ENCODE assay signal across 10 mouse cellular contexts in genomic region chr1:91321760-91322438, GRCm38 (mm10). TPM values are rescaled to one million over a fixed set of nuclear protein-coding genes. Genes with fewer than 3 reads are reported as not detected.
DNase-seq lines count a peak whose midpoint lies in the region; ATAC-seq and TF ChIP-seq lines count a peak whose summit lies in the region.
"Had no signal": no experiment of that assay in that cellular context is flagged by ENCODE, and none has a peak within 500 bp of the region (broad histone marks: within the 10 kb centered on the region; RNA-seq: fewer than 3 reads in every experiment).

TSS of gene Espnl (plus strand) at chr1:91322075.

- H3K9me3 ChIP-seq in embryonic facial prominence, embryonic 11.5 days (replicated peaks; ENCODE audit: control insufficient read depth, low read length), result no peaks in the 10 kb centered on the region
- no peaks in the 10 kb centered on the region for H3K9me3 ChIP-seq in kidney, embryonic 16.5 days (ENCODE audit: low read length)
- no peaks in the 10 kb centered on the region for H3K9me3 ChIP-seq in stomach, embryonic 15.5 days

- peaks cover 3% of the 10 kb centered on the region; the same call in 1 of the 2 replicates for H3K4me1 ChIP-seq in kidney, adult 2 months (ENCODE audit: control insufficient read depth, insufficient read depth, low read length)
- H3K4me1 ChIP-seq in embryonic facial prominence, embryonic 11.5 days (ENCODE audit: control insufficient read depth, insufficient read depth, low read length), result no peaks in the 10 kb centered on the region
- 0 out of 2 replicates have a peak, but pooled peaks cover 6% of the 10 kb centered on the region for H3K4me1 ChIP-seq in kidney, embryonic 16.5 days (ENCODE audit: insufficient read depth, low read length)
- H3K4me1 ChIP-seq in stomach, embryonic 15.5 days, result no peaks in the 10 kb centered on the region

- H3K4me2 ChIP-seq in embryonic facial prominence, embryonic 11.5 days (ENCODE audit: low read depth, low read length), result no peak within 1 kb of the TSS
- no peak within 1 kb of the TSS for H3K4me2 ChIP-seq in kidney, embryonic 16.5 days (replicated peaks; ENCODE audit: low read depth, low read length)
- H3K4me2 ChIP-seq in stomach, embryonic 15.5 days, result no peak within 1 kb of the TSS

- DNase-seq in kidney, adult 2 months, result peak; percentile 27
- DNase-seq in kidney, adult 11 months, result no peak
- no peak for DNase-seq in embryonic facial prominence, embryonic 11.5 days (ENCODE audit: low spot score)
- DNase-seq in right cerebral cortex, adult 2 months (ENCODE audit: low spot score in 2 of 2), result no peak
- no peak for DNase-seq in adrenal gland, postnatal 14 days
- no peak for DNase-seq in ovary, adult 18-20 months (ENCODE audit: low spot score)
- DNase-seq: adrenal gland, adult 2 months; layer of hippocampus, postnatal 36 days had no signal

- 48% methylated on average over 19 of the region's 19 CpGs for WGBS in kidney, adult 2 months
- WGBS in embryonic facial prominence, embryonic 11.5 days, result 66% methylated on average over 19 of the region's 19 CpGs
- WGBS in kidney, embryonic 16.5 days, result 54% methylated on average over 19 of the region's 19 CpGs
- WGBS in stomach, embryonic 15.5 days, result 55% methylated on average over 19 of the region's 19 CpGs

- no peak within 1 kb of the TSS for H3K27ac ChIP-seq in kidney, adult 2 months (ENCODE audit: insufficient read depth, low read depth, low read length)
- H3K27ac ChIP-seq in embryonic facial prominence, embryonic 11.5 days (replicated peaks; ENCODE audit: low read depth, low read length), result no peak within 1 kb of the TSS
- H3K27ac ChIP-seq in kidney, embryonic 16.5 days (ENCODE audit: low read length), result no peak within 1 kb of the TSS
- no peak within 1 kb of the TSS for H3K27ac ChIP-seq in stomach, embryonic 15.5 days

- no peak within 1 kb of the TSS for H3K4me3 ChIP-seq in kidney, adult 2 months (ENCODE audit: insufficient read depth, low read depth, low read length)
- H3K4me3 ChIP-seq in embryonic facial prominence, embryonic 11.5 days (ENCODE audit: low read depth, low read length), result no peak within 1 kb of the TSS
- H3K4me3 ChIP-seq in kidney, embryonic 16.5 days (ENCODE audit: low read length), result no peak within 1 kb of the TSS
- no peak within 1 kb of the TSS for H3K4me3 ChIP-seq in stomach, embryonic 15.5 days (replicated peaks)

- TF ChIP-seq POLR2A in kidney, adult 2 months (IDR thresholded peaks at IDR 0.05; ENCODE audit: low read depth, low read length), result no peak

- no peaks in the 10 kb centered on the region for H3K27me3 ChIP-seq in kidney, adult 2 months (replicated peaks; ENCODE audit: control insufficient read depth, insufficient read depth, low read length)
- no peaks in the 10 kb centered on the region for H3K27me3 ChIP-seq in embryonic facial prominence, embryonic 11.5 days (ENCODE audit: control insufficient read depth, insufficient read depth, low read length)
- H3K27me3 ChIP-seq in kidney, embryonic 16.5 days (ENCODE audit: insufficient read depth, low read length), result no peaks in the 10 kb centered on the region
- no peaks in the 10 kb centered on the region for H3K27me3 ChIP-seq in stomach, embryonic 15.5 days (replicated peaks)

- no peaks in the 10 kb centered on the region for H3K36me3 ChIP-seq in kidney, adult 2 months (ENCODE audit: control insufficient read depth, insufficient read depth, low read length)
- no peaks in the 10 kb centered on the region for H3K36me3 ChIP-seq in embryonic facial prominence, embryonic 11.5 days (replicated peaks; ENCODE audit: control insufficient read depth, insufficient read depth, low read depth, low read length)
- H3K36me3 ChIP-seq in kidney, embryonic 16.5 days (ENCODE audit: insufficient read depth, low read length), result no peaks in the 10 kb centered on the region
- H3K36me3 ChIP-seq in stomach, embryonic 15.5 days, result no peaks in the 10 kb centered on the region

- no peak for TF ChIP-seq CTCF in kidney, adult 2 months (conservative IDR thresholded peaks at IDR 0.05; ENCODE audit: insufficient read depth, insufficient read length, low read depth, low read length)

- peak within 1 kb of the TSS; percentile 6; the same call in 1 of the 2 replicates for H3K9ac ChIP-seq in embryonic facial prominence, embryonic 11.5 days (replicated peaks; ENCODE audit: low read length)
- H3K9ac ChIP-seq in kidney, embryonic 16.5 days (replicated peaks; ENCODE audit: low read length), result no peak within 1 kb of the TSS
- no peak within 1 kb of the TSS for H3K9ac ChIP-seq in stomach, embryonic 15.5 days

- no peak for ATAC-seq in embryonic facial prominence, embryonic 11.5 days (replicated peaks; ENCODE audit: insufficient number of reproducible peaks, low FRiP score, low TSS enrichment, low read depth)
- peak; percentile 64 for ATAC-seq in kidney, embryonic 16.5 days (ENCODE audit: low FRiP score, low TSS enrichment)
- ATAC-seq in stomach, embryonic 15.5 days (ENCODE audit: insufficient read depth, low FRiP score, low read depth), result peak; percentile 33; the same call in 1 of the 2 replicates

RNA-seq across cellular contexts. Expression of gene Espnl, which starts in this region (rescaled TPM):
- polyA plus RNA-seq in kidney, adult 2 months (2012; rRNA removed), result 0.05 and 0.15 TPM in 2 replicates
- polyA plus RNA-seq in embryonic facial prominence, embryonic 11.5 days (2014; fragmentation: Nextera tagmentation; extraction: Ambion mirVana), result 0.06 and 0.14 TPM in 2 replicates
- 0.03 and 0.04 TPM in 2 replicates for polyA plus RNA-seq in kidney, embryonic 16.5 days (2015; fragmentation: Nextera tagmentation; extraction: Ambion mirVana)
- 0.04 TPM in 1 of 2 replicates, not detected in the other for polyA plus RNA-seq in stomach, embryonic 15.5 days (2015; fragmentation: Nextera tagmentation; extraction: Ambion mirVana)
- 0.08 TPM in 1 of 2 replicates, not detected in the other for total RNA-seq in adrenal gland, postnatal 14 days (2021)

Comparison
In these comparisons a context has a peak if more than half of its experiments do, and no peak if none do; other contexts are left out.
1. Peak in DNase-seq in kidney, adult 2 months; RNA of the gene not detected or under 1 TPM.
2. Peak in ATAC-seq in kidney, embryonic 16.5 days; RNA of the gene not detected or under 1 TPM.
3. Peak in ATAC-seq in stomach, embryonic 15.5 days; RNA of the gene not detected or under 1 TPM.